Mouse (Mus musculus) lung, embryonic 15.5 days (tissue): ENCODE results near the gene Slc22a12. TPM values are rescaled to one million over a fixed set of nuclear protein-coding genes. Genes with fewer than 3 reads are reported as not detected.
A peak's percentile ranks its signal among the peaks of the same experiment; 100 is the strongest.

ENCODE experiments used
- ATAC-seq: fragments of 200-750 bp; cut with Nextera tagmentation; 2 replicates; pipeline ENCODE4 v1.8.0; 2017; ENCODE audit warnings: moderate number of reproducible peaks, borderline replicate concordance; ENCODE audit not compliant: low FRiP score, low TSS enrichment; ENCODE audit errors: extremely low read depth
- H3K27ac ChIP-seq: fragments of 300-500 bp; sonication (generic); 2 replicates; pipeline ENCODE4 v1.5.1; 2015; ENCODE audit warnings: moderate library complexity, mild to moderate bottlenecking, inconsistent platforms
- H3K27me3 ChIP-seq: fragments of 300-500 bp; sonication (generic); 2 replicates; pipeline ENCODE4 v1.6.1; 2015; ENCODE audit warnings: inconsistent platforms
- H3K36me3 ChIP-seq: fragments of 300-500 bp; sonication (generic); 2 replicates; pipeline ENCODE4 v1.6.1; 2015; ENCODE audit warnings: inconsistent platforms
- H3K4me1 ChIP-seq: fragments of 300-500 bp; sonication (generic); 2 replicates; pipeline ENCODE4 v1.6.1; 2015; ENCODE audit warnings: inconsistent platforms
- H3K4me2 ChIP-seq: fragments of 300-500 bp; sonication (generic); 2 replicates; pipeline ENCODE4 v1.6.1; 2015; ENCODE audit warnings: inconsistent platforms, mild to moderate bottlenecking, moderate library complexity
- H3K4me3 ChIP-seq: fragments of 300-500 bp; sonication (generic); 2 replicates; pipeline ENCODE4 v1.5.1; 2015; ENCODE audit warnings: mild to moderate bottlenecking, inconsistent platforms
- H3K9ac ChIP-seq: fragments of 300-500 bp; sonication (generic); 2 replicates; pipeline ENCODE4 v1.6.1; 2015; ENCODE audit warnings: inconsistent platforms
- H3K9me3 ChIP-seq: fragments of 300-500 bp; sonication (generic); 2 replicates; pipeline ENCODE4 v1.6.1; 2016; ENCODE audit warnings: inconsistent platforms
- WGBS: fragments of 180-500 bp; shearing (Covaris S2); methylation state at CpG from one replicate; pipeline ENCODE4 v1.1.7; 2015; 5-methylcytosine and 5-hydroxymethylcytosine counted together
- polyA plus RNA-seq: library from polyadenylated mRNA; unstranded; fragments of >200 nt; fragmentation: Nextera tagmentation; extraction: Ambion mirVana; gene quantifications from 2 replicates; pipeline ENCODE4 v1.2.1, GENCODE M21; 2015

Slc22a12 gene
- polyA plus RNA-seq, 1 experiment from 2014 or later = 0.11 TPM

- H3K9ac ChIP-seq = no peak overlapping the region
- WGBS = 69% methylated on average over 14 of the region's 14 CpGs
- H3K4me2 ChIP-seq = no peak overlapping the region
Observed at GRCm38 (mm10) chr19:6529265-6529985, 13.4 kb downstream of the Slc22a12 start.

GRCm38 (mm10) chr19:6527839-6528531, 14.8 kb downstream of the Slc22a12 start:
- no peak overlapping the region for H3K27ac ChIP-seq
- H3K4me1 ChIP-seq = peaks cover 19% of the 10 kb centered on the region
- peaks cover 37% of the 10 kb centered on the region for H3K27me3 ChIP-seq
- no peak for ATAC-seq
- H3K4me3 ChIP-seq = no peak overlapping the region
- H3K9ac ChIP-seq = no peak overlapping the region
- H3K4me2 ChIP-seq = no peak overlapping the region
- 67% methylated on average over 17 of the region's 17 CpGs for WGBS
- no peaks in the 10 kb centered on the region for H3K9me3 ChIP-seq
- H3K36me3 ChIP-seq = no peaks in the 10 kb centered on the region

More at GRCm38 (mm10) chr19:6529265-6529985, 13.4 kb downstream of the Slc22a12 start:
- no peaks in the 10 kb centered on the region for H3K36me3 ChIP-seq
- ATAC-seq = peak; percentile 21; the same call in 1 of the 2 replicates
- H3K27me3 ChIP-seq = peaks cover 48% of the 10 kb centered on the region
- H3K9me3 ChIP-seq = no peaks in the 10 kb centered on the region
- H3K27ac ChIP-seq = no peak overlapping the region
- peaks cover 19% of the 10 kb centered on the region for H3K4me1 ChIP-seq
- no peak overlapping the region for H3K4me3 ChIP-seq

GRCm38 (mm10) chr19:6527439-6527838, 15.4 kb downstream of the Slc22a12 start:
- Histone ChIP-seq H3K9ac (no peak overlapping the region), H3K4me2 (no peak overlapping the region), H3K4me1 (peaks cover 17% of the 10 kb centered on the region), H3K27me3 (peaks cover 32% of the 10 kb centered on the region), H3K9me3 (no peaks in the 10 kb centered on the region), H3K36me3 (no peaks in the 10 kb centered on the region), H3K4me3 (no peak overlapping the region), H3K27ac (no peak overlapping the region)
- no peak for ATAC-seq
- WGBS = 83% methylated on average over 3 of the region's 3 CpGs

- no peak for ATAC-seq
- Histone ChIP-seq H3K27ac (no peak overlapping the region), H3K27me3 (peaks cover 19% of the 10 kb centered on the region), H3K4me2 (no peak overlapping the region), H3K9me3 (no peaks in the 10 kb centered on the region), H3K4me3 (no peak overlapping the region), H3K9ac (no peak overlapping the region), H3K4me1 (peaks cover 2% of the 10 kb centered on the region; the same call in 1 of the 2 replicates), H3K36me3 (no peaks in the 10 kb centered on the region)
- WGBS = 82% methylated on average over 9 of the region's 9 CpGs
Observed at GRCm38 (mm10) chr19:6526010-6526409, 16.8 kb downstream of the Slc22a12 start.

- ATAC-seq = no peak
- no peaks in the 10 kb centered on the region for H3K9me3 ChIP-seq
- H3K27ac ChIP-seq = no peak overlapping the region
- no peaks in the 10 kb centered on the region for H3K36me3 ChIP-seq
- no peak overlapping the region for H3K4me2 ChIP-seq
- H3K27me3 ChIP-seq = peaks cover 12% of the 10 kb centered on the region
- WGBS = 68% methylated on average over 4 of the region's 4 CpGs
- H3K4me1 ChIP-seq = no peaks in the 10 kb centered on the region
- H3K4me3 ChIP-seq = no peak overlapping the region
- no peak overlapping the region for H3K9ac ChIP-seq
Observed at GRCm38 (mm10) chr19:6525023-6525422, 17.8 kb downstream of the Slc22a12 start.

GRCm38 (mm10) chr19:6522289-6522688, 20.5 kb downstream of the Slc22a12 start:
- no peaks in the 10 kb centered on the region for H3K36me3 ChIP-seq
- H3K9me3 ChIP-seq = no peaks in the 10 kb centered on the region
- H3K27ac ChIP-seq = no peak overlapping the region
- H3K4me1 ChIP-seq = 0 out of 2 replicates have a peak, but pooled peaks cover 3% of the 10 kb centered on the region
- H3K9ac ChIP-seq = no peak overlapping the region
- 84% methylated on average over 14 of the region's 14 CpGs for WGBS
- no peak for ATAC-seq
- no peak overlapping the region for H3K4me3 ChIP-seq
- no peak overlapping the region for H3K4me2 ChIP-seq
- no peaks in the 10 kb centered on the region for H3K27me3 ChIP-seq

- no peak overlapping the region for H3K4me3 ChIP-seq
- no peak for ATAC-seq
- no peaks in the 10 kb centered on the region for H3K27me3 ChIP-seq
- H3K4me1 ChIP-seq = 0 out of 2 replicates have a peak, but pooled peaks cover 3% of the 10 kb centered on the region
- no peak overlapping the region for H3K9ac ChIP-seq
- H3K9me3 ChIP-seq = no peaks in the 10 kb centered on the region
- H3K36me3 ChIP-seq = no peaks in the 10 kb centered on the region
- H3K4me2 ChIP-seq = no peak overlapping the region
- H3K27ac ChIP-seq = no peak overlapping the region
- 64% methylated on average over 3 of the region's 3 CpGs for WGBS
Observed at GRCm38 (mm10) chr19:6521630-6522029, 21.2 kb downstream of the Slc22a12 start.

GRCm38 (mm10) chr19:6519483-6519882, 23.3 kb downstream of the Slc22a12 start:
- Histone ChIP-seq H3K9me3 (no peaks in the 10 kb centered on the region), H3K36me3 (no peaks in the 10 kb centered on the region), H3K4me2 (no peak overlapping the region), H3K4me3 (no peak overlapping the region), H3K27me3 (peaks cover 4% of the 10 kb centered on the region; the same call in 1 of the 2 replicates), H3K27ac (no peak overlapping the region), H3K9ac (no peak overlapping the region), H3K4me1 (0 out of 2 replicates have a peak, but pooled peaks cover 3% of the 10 kb centered on the region)
- ATAC-seq = no peak
- WGBS = 54% methylated on average over 2 of the region's 2 CpGs

GRCm38 (mm10) chr19:6518601-6519000, 24.2 kb downstream of the Slc22a12 start:
- Histone ChIP-seq H3K27me3 (peaks cover 13% of the 10 kb centered on the region), H3K4me2 (no peak overlapping the region), H3K9ac (no peak overlapping the region), H3K4me3 (no peak overlapping the region), H3K27ac (no peak overlapping the region), H3K4me1 (0 out of 2 replicates have a peak, but pooled peaks cover 3% of the 10 kb centered on the region), H3K36me3 (no peaks in the 10 kb centered on the region), H3K9me3 (no peaks in the 10 kb centered on the region)
- ATAC-seq = no peak
- 35% methylated on average over 5 of the region's 5 CpGs for WGBS

GRCm38 (mm10) chr19:6516153-6516552, 26.7 kb downstream of the Slc22a12 start:
- no peak for ATAC-seq
- Histone ChIP-seq H3K9me3 (no peaks in the 10 kb centered on the region), H3K9ac (no peak overlapping the region), H3K27ac (no peak overlapping the region), H3K27me3 (peaks cover 28% of the 10 kb centered on the region), H3K4me3 (no peak overlapping the region), H3K36me3 (no peaks in the 10 kb centered on the region), H3K4me2 (no peak overlapping the region), H3K4me1 (0 out of 2 replicates have a peak, but pooled peaks cover 3% of the 10 kb centered on the region)
- 56% methylated on average over 8 of the region's 8 CpGs for WGBS

GRCm38 (mm10) chr19:6515448-6515847, 27.4 kb downstream of the Slc22a12 start:
- Histone ChIP-seq H3K36me3 (no peaks in the 10 kb centered on the region), H3K27me3 (peaks cover 29% of the 10 kb centered on the region), H3K4me2 (no peak overlapping the region), H3K4me3 (no peak overlapping the region), H3K4me1 (0 out of 2 replicates have a peak, but pooled peaks cover 3% of the 10 kb centered on the region), H3K9ac (no peak overlapping the region), H3K9me3 (no peaks in the 10 kb centered on the region), H3K27ac (no peak overlapping the region)
- 60% methylated on average over 5 of the region's 5 CpGs for WGBS
- ATAC-seq = no peak

GRCm38 (mm10) chr19:6514940-6515339, 27.9 kb downstream of the Slc22a12 start:
- Histone ChIP-seq H3K9ac (no peak overlapping the region), H3K4me1 (0 out of 2 replicates have a peak, but pooled peaks cover 3% of the 10 kb centered on the region), H3K27ac (no peak overlapping the region), H3K9me3 (no peaks in the 10 kb centered on the region), H3K36me3 (no peaks in the 10 kb centered on the region), H3K4me3 (no peak overlapping the region), H3K4me2 (no peak overlapping the region), H3K27me3 (peaks cover 35% of the 10 kb centered on the region)
- ATAC-seq = no peak
- 55% methylated on average over 6 of the region's 6 CpGs for WGBS
